Mouse (Mus musculus) kidney, postnatal 10 days (tissue): ENCODE measurements around the gene Napsa.
A peak's percentile ranks its signal among the peaks of the same experiment; 100 is the strongest.

ENCODE experiments used
- DNase-seq: peaks from one replicate; pipeline ENCODE4 v3.0.0; 2021; ENCODE audit warnings: mixed read lengths

Gene Napsa

GRCm38 (mm10) chr7:44598336-44598735 lies 26.2 kb downstream of the Napsa start:
- no peak for DNase-seq

GRCm38 (mm10) chr7:44600691-44601262 lies 28.6 kb downstream of the Napsa start:
- DNase-seq = no peak

- no peak for DNase-seq
Observed at GRCm38 (mm10) chr7:44601646-44602045, 29.5 kb downstream of the Napsa start.

DNA sequence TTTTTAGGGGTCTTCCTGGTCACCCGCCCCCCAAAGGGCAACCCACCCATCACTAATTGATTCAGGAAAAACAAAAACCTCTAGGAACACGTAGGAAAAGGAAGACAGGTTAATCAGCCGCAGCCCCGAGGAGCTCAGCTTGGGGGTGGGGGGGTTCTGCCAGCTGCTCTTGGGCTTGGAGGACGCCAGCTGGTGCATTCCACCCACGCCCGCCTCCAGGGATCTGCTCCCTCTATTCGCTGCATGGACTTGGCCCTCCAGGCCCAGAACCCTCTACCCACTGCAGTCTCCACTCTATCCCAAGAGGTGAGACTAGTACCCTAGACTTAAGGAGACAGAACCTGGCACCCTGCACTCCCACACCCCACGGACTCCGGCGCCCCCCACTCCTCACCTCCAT lies 30.3 kb downstream of the Napsa start:
- no peak for DNase-seq

DNA sequence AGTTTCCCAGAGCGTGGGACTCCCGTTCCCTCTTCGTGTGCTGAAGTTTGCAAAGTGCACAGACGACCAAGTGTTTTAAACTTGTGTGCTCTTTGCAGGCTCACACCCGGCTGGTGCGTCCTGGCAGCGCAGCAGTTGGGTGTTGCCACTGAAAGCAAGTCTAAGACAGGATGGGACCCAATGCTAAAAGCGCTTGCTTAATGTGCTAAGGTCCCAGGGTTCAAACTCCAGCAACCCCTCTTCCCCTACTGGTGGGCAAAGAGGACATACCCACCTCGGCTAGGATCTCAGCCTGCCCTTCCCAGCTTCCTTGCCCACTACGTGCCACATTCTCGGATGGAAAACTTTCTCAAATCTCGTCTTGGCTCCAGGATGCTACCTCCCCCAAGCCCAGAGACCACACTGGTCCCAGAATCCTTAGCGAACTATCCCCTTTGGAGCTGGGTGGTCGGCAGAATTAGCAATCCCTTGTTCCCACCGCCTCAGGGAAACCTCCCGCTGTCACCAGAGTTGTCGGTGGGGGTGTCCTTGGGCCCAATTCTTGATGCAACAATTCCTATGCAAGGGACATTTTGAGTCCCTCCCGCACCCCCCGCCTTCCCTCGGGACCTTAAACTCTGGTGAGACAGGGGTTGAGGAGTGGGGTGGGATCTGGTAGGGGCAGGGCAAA lies 31.1 kb downstream of the Napsa start:
- DNase-seq = no peak

DNA sequence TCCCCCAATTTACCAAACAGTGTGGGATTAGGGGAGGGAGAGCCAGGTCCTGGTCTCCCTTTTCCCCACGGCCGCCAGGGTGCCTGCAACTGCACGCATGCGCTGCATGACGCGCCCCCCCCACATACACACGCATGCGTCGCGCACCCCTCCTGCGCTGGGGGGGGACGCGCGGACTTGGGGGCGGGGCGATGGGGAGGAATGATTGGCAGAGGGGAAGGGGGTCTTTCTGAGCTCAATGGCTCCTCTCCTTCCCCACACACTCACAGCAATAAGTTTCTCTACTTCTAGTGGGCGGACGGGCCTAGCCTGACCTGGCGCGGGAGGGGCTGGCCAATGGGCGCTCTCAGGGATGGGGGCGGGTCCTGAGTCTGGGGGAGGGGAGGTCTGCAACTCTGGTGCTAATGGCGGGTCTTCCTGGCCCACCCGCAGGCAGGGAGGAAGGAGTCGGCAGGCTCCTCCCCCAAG lies 32.0 kb downstream of the Napsa start:
- DNase-seq = peak; percentile 50

DNA sequence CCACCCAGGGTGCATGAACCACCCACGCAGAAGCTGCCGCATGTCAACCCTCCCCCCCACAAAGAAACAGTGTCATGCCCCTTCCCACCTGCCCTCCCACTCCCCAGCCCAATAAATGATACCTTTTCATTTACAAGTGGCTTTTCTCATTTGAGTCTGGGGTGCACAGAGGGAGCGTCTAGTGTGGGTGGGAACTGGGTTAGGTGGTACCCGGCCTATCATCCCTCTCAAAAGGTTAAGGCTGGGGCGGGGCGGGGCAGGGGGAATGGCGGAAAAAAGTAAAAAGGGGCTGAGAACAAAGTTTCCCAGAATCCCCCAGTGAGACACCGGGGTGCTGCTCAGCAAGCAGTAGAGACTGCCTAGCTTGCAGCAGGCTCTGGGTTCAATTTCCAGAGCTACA lies 32.4 kb downstream of the Napsa start:
- DNase-seq = no peak

- DNase-seq = no peak
Observed at GRCm38 (mm10) chr7:44605436-44605835, 33.3 kb downstream of the Napsa start.

DNA sequence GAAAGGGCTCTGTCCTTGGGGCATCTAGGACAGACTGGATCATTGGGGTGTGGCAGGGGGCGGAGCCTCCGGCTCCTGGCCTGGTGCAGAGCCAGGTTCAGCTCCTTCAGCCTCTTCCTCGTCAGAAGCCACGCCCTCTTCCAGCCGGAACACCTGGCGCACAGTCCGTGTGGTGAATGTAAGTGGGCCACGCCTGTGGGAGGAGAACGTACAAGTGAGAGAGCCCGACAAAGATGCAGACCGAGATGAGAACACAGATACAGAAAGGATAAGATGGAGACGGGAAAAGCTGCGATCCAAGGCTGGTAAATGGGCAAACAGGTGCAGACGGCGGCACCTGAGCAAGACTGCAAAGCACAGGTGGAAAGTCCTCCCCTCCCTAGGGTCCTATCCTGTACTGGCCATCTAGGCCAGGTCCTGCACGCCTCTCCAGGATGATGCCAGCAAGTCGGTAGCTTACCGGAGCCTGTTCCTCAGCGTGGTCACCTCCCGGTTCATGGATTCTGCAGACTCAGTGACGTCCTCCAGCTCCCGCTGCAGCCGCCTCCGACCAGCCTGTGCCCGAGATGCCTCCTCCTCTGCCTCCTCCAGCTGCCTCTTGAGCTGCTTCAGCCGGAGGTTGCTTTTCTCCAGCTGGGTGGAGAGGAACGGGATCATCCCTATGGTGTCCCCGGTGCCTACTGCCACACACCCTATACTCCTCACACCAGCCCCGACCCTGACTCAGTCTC lies 34.2 kb downstream of the Napsa start:
- DNase-seq = no peak

DNA sequence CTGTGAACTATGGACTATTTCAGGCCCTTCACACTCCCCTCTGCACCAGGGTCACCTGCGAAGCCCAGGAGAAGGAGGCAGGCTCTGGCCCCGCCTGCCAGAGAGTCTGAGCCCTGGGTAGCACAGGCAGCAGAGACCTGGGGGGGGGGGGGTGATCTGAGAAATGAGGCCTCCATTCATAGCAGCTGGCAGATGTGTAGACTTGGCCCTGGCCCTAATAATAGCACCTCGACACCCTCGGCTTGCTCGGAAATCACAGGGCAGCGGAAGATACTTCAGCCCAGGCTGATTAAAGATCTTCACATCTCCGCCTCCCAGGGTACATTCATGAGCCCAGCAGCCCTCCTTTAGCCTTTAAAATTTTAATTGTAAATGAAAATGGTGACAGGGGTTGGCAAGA lies 40.0 kb downstream of the Napsa start:
- no peak for DNase-seq

DNA sequence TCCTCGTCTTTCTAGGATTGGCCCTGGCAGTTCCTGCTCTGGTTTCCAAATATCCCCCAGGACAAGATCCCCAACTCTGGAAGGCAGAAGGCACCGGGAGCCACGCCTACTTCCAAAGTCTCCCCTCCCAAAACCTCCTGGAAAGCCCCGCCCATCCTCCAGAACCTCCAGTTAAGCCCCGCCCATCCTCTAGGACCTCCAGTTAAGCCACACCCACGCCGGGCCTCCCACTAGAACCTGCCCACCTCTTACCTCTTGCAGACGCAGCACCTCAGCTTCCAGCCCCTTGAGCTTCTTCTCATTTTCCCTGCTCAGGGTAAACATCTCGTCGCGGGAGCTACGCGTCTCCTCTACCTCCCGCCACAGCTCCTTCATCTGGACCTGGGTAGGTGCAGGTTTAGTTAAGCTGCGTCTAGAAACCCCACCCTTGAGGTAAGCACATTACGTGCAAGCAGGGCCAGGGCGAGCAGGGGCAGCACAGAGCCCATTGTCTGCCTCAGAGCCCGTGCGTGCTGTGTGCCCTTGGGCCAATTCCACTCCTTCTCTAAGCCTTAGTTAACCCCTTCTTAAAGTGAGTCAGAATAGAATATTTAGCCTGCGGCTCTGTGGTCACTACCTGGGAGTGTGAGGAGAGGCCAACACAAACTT lies 42.0 kb downstream of the Napsa start:
- DNase-seq = no peak

DNA sequence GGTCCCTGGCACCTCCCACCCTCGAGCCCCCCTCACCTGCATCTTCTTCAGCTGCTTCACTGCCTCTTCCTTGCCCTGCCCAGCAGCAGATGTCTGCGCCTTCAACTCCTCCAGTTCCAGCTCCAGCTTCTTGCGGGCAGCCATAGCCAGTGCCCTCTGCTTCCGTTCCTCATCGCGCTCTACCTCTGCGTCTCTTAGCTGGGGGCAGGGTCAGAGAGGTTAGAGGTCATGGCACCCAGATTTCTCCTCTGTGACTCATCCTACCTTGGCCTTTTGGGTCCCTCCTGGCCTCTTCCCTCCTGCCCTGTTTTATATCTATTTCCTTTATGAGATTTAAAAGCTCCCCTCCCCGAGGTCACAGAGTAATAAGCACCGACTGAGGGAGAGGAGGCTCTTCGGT lies 43.1 kb downstream of the Napsa start:
- DNase-seq = no peak

GRCm38 (mm10) chr7:44615987-44616386 lies 43.8 kb downstream of the Napsa start:
- DNase-seq = no peak

DNA sequence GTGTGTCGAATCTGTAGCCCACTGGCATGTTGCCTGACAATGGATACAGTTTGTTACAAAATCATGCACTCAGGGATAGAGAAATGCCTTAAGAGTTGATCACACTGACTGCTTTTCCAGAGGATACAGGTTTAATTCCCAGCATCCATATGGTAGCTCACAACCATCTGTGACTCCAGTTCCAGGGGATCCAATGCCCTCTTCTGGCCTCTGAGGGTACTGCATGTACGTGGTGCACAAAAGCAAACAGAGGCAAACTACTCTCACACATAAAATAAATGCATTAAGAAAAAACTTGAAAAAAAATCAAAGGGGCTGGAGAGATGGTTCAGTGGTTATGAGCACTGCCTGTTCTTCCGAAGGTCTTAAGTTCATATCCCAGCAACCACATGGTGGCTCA lies 44.9 kb downstream of the Napsa start:
- DNase-seq = no peak

DNA sequence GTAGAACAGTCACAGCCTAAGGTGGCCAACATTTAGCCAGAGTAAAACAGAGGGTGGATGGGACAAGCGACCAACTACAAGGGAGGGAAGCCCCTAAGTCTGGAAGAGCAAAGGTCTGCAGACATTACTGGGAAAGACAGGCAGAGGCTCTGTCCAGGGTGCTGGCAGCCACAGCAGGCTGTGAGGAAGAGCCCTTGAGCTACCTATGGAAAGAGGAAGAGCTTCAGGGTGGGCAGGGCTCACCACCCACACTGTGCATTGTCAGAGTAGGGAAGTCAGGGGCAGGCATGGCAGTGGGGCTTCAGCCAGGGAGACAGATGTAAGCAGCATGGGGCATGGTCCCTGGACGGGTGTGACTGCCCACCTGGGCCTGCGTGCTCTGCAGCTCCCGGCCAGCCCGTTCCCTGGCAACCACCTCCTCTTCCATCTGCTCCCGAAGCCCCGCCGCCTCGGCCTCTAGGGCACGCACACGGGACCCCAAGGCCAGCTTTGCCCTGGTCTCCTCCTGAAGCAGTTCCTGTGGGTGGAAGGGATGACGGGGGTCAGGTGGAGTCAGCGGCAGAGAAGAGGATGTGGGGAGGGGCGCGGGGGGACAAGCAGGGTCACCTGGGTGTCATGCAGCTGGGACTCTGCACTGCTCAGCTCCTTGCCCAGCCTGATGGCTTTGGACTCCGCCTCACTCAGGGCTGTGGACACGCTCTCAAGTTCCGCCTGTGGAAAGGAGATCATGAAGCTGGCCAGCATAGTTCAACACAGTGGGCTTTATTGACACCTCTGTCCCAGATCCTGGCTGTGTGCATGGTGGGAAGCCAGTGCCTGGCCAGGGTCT lies 51.7 kb downstream of the Napsa start:
- DNase-seq = no peak

GRCm38 (mm10) chr7:44624543-44624826 lies 52.3 kb downstream of the Napsa start:
- DNase-seq = no peak

DNA sequence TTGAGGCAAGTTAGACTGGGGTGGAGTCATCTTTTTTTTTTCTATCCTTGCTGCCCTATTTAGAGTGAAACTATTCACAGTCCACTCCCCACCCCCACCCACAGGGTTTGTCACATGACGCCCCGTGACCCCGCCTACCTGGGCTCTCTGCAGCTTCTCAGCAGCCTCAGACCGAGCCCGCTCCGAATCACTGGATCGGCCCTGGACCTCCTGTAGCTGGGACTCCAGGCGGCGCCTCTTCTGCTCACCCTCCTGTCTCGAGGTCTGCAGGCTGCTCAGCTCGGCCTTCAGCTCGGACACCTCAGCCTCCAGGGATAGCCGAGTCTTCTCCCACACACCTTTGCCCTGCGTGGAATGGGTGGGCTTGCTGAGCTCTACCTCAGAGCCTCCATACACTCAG lies 52.6 kb downstream of the Napsa start:
- no peak for DNase-seq

- no peak for DNase-seq
Observed at GRCm38 (mm10) chr7:44625241-44626067, 53.3 kb downstream of the Napsa start.

DNA sequence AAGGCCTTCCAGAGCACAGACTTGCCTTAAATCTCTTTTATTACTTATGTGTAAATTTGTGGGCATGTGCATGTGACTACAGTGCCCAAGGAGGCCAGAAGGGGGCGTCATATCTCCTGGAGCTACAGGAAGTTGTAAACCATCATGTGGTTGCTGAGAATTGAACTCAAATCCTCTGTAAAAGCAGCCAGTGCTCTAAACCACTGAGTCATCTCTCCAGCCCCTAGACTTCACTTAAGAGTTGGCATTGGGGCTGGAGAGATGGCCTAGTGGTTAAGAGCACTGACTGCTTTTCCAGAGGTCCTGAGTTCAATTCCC lies 53.8 kb downstream of the Napsa start:
- no peak for DNase-seq

- DNase-seq = no peak
Observed at GRCm38 (mm10) chr7:44626966-44627365, 54.8 kb downstream of the Napsa start.

DNA sequence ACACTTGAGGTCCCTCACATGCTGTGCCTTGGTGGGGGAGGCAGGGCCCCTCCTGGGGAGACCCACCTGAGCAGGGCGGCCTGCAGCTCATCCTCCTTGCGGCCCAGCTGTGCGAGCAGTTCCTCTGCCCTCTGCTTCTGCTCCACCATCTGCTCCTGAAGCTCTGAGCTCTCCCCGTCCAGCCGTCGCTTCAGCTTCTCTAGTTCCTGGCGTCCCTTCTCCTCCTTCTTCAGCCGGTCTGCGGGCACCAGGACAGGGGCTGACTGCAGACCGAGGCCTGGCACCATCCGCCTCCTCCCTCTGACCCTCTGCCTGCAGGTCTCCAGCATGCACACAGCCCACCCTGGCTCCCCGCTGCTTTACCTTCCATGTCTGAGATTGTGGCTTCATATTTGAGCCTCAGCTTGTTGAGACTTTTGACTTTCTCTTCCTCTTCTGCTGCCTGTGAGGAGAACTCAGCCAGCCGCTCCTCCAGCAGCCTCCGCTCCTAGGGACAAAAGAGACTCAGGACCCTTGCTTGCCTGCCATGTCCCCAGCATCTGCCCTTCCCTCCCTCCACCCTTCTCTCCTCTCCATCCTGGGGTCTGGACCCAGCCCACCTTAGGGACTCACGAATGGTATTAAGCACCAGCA lies 56.3 kb downstream of the Napsa start:
- no peak for DNase-seq

- DNase-seq = no peak
Observed at GRCm38 (mm10) chr7:44630437-44630836, 58.3 kb downstream of the Napsa start.
